Mouse (Mus musculus): ENCODE results near the gene Ide. TPM values are rescaled to one million over a fixed set of nuclear protein-coding genes. Genes with fewer than 3 reads are reported as not detected.

Gene Ide
- polyA plus RNA-seq, 1 experiment from 2014 or later = 30.5 TPM

GRCm38 (mm10) chr19:37307826-37308545 is 29.7 kb downstream of the Ide start:
- no peaks in the 10 kb centered on the region for H3K4me1 ChIP-seq (replicated peaks; ENCODE audit: control insufficient read depth, insufficient read depth, low read length)
- H3K36me3 ChIP-seq (ENCODE audit: control insufficient read depth, insufficient read depth) = peaks cover 34% of the 10 kb centered on the region; the same call in 1 of the 2 replicates
- TF ChIP-seq CTCF (IDR thresholded peaks at IDR 0.05; ENCODE audit: low read depth) = no peak
- no peak overlapping the region for H3K27ac ChIP-seq (ENCODE audit: low read depth, low read length)
- no peaks in the 10 kb centered on the region for H3K9me3 ChIP-seq (ENCODE audit: control insufficient read depth)
- 78% methylated on average over 6 of the region's 6 CpGs for WGBS
- no peak overlapping the region for H3K9ac ChIP-seq (ENCODE audit: low read depth, low read length)
- H3K27me3 ChIP-seq (replicated peaks; ENCODE audit: control insufficient read depth, insufficient read depth, low read length) = no peaks in the 10 kb centered on the region
- H3K4me2 ChIP-seq (replicated peaks; ENCODE audit: low read depth) = no peak overlapping the region
- no peak for ATAC-seq
- no peak overlapping the region for H3K4me3 ChIP-seq (ENCODE audit: low read depth, low read length)

- no peak for TF ChIP-seq CTCF (IDR thresholded peaks at IDR 0.05; ENCODE audit: low read depth)
- peaks cover 29% of the 10 kb centered on the region; the same call in 1 of the 2 replicates for H3K36me3 ChIP-seq (ENCODE audit: control insufficient read depth, insufficient read depth)
- no peaks in the 10 kb centered on the region for H3K9me3 ChIP-seq (ENCODE audit: control insufficient read depth)
- ATAC-seq = no peak
- H3K9ac ChIP-seq (ENCODE audit: low read depth, low read length) = no peak overlapping the region
- no peaks in the 10 kb centered on the region for H3K4me1 ChIP-seq (replicated peaks; ENCODE audit: control insufficient read depth, insufficient read depth, low read length)
- no peak overlapping the region for H3K4me2 ChIP-seq (replicated peaks; ENCODE audit: low read depth)
- H3K4me3 ChIP-seq (ENCODE audit: low read depth, low read length) = no peak overlapping the region
- no peaks in the 10 kb centered on the region for H3K27me3 ChIP-seq (replicated peaks; ENCODE audit: control insufficient read depth, insufficient read depth, low read length)
- H3K27ac ChIP-seq (ENCODE audit: low read depth, low read length) = no peak overlapping the region
- 97% methylated on average over 3 of the region's 3 CpGs for WGBS
Observed at GRCm38 (mm10) chr19:37306176-37306575, 31.5 kb downstream of the Ide start.

- Histone ChIP-seq H3K4me3 (ENCODE audit: low read depth, low read length) (no peak overlapping the region), H3K27me3 (replicated peaks; ENCODE audit: control insufficient read depth, insufficient read depth, low read length) (no peaks in the 10 kb centered on the region), H3K36me3 (ENCODE audit: control insufficient read depth, insufficient read depth) (peaks cover 21% of the 10 kb centered on the region; the same call in 1 of the 2 replicates), H3K9ac (ENCODE audit: low read depth, low read length) (no peak overlapping the region), H3K27ac (ENCODE audit: low read depth, low read length) (no peak overlapping the region), H3K4me2 (replicated peaks; ENCODE audit: low read depth) (no peak overlapping the region), H3K9me3 (ENCODE audit: control insufficient read depth) (no peaks in the 10 kb centered on the region), H3K4me1 (replicated peaks; ENCODE audit: control insufficient read depth, insufficient read depth, low read length) (no peaks in the 10 kb centered on the region)
- WGBS = 95% methylated on average over 5 of the region's 5 CpGs
- no peak for TF ChIP-seq CTCF (IDR thresholded peaks at IDR 0.05; ENCODE audit: low read depth)
- no peak for ATAC-seq
Observed at GRCm38 (mm10) chr19:37304866-37305265, 32.8 kb downstream of the Ide start.

- Histone ChIP-seq H3K9me3 (ENCODE audit: control insufficient read depth) (no peaks in the 10 kb centered on the region), H3K4me3 (ENCODE audit: low read depth, low read length) (no peak overlapping the region), H3K4me2 (replicated peaks; ENCODE audit: low read depth) (no peak overlapping the region), H3K9ac (ENCODE audit: low read depth, low read length) (no peak overlapping the region), H3K27me3 (replicated peaks; ENCODE audit: control insufficient read depth, insufficient read depth, low read length) (no peaks in the 10 kb centered on the region), H3K36me3 (ENCODE audit: control insufficient read depth, insufficient read depth) (peaks cover 16% of the 10 kb centered on the region; the same call in 1 of the 2 replicates), H3K4me1 (replicated peaks; ENCODE audit: control insufficient read depth, insufficient read depth, low read length) (no peaks in the 10 kb centered on the region), H3K27ac (ENCODE audit: low read depth, low read length) (no peak overlapping the region)
- TF ChIP-seq CTCF (IDR thresholded peaks at IDR 0.05; ENCODE audit: low read depth) = no peak
- no peak for ATAC-seq
- WGBS = 42% methylated on average over 4 of the region's 4 CpGs
Observed at GRCm38 (mm10) chr19:37304006-37304405, 33.6 kb downstream of the Ide start.

- no peak for ATAC-seq
- 81% methylated on average over 3 of the region's 3 CpGs for WGBS
- TF ChIP-seq CTCF (IDR thresholded peaks at IDR 0.05; ENCODE audit: low read depth) = no peak
Observed at GRCm38 (mm10) chr19:37301733-37302132, 35.9 kb downstream of the Ide start.

GRCm38 (mm10) chr19:37291676-37292075 is 46.0 kb downstream of the Ide start:
- no peak overlapping the region for H3K27ac ChIP-seq (ENCODE audit: low read depth, low read length)
- ATAC-seq = no peak
- no peak overlapping the region for H3K4me3 ChIP-seq (ENCODE audit: low read depth, low read length)
- no peaks in the 10 kb centered on the region for H3K9me3 ChIP-seq (ENCODE audit: control insufficient read depth)
- 41% methylated on average over 4 of the region's 4 CpGs for WGBS
- H3K9ac ChIP-seq (ENCODE audit: low read depth, low read length) = no peak overlapping the region
- TF ChIP-seq CTCF (IDR thresholded peaks at IDR 0.05; ENCODE audit: low read depth) = no peak
- no peaks in the 10 kb centered on the region; the same call in 1 of the 2 replicates for H3K36me3 ChIP-seq (ENCODE audit: control insufficient read depth, insufficient read depth)
- no peaks in the 10 kb centered on the region for H3K27me3 ChIP-seq (replicated peaks; ENCODE audit: control insufficient read depth, insufficient read depth, low read length)
- no peak overlapping the region for H3K4me2 ChIP-seq (replicated peaks; ENCODE audit: low read depth)
- H3K4me1 ChIP-seq (replicated peaks; ENCODE audit: control insufficient read depth, insufficient read depth, low read length) = no peaks in the 10 kb centered on the region

More at GRCm38 (mm10) chr19:37301733-37302132, 35.9 kb downstream of the Ide start:
- no peaks in the 10 kb centered on the region for H3K9me3 ChIP-seq (ENCODE audit: control insufficient read depth)
- H3K27ac ChIP-seq (ENCODE audit: low read depth, low read length) = no peak overlapping the region
- H3K36me3 ChIP-seq (ENCODE audit: control insufficient read depth, insufficient read depth) = peaks cover 11% of the 10 kb centered on the region; the same call in 1 of the 2 replicates
- H3K4me2 ChIP-seq (replicated peaks; ENCODE audit: low read depth) = no peak overlapping the region
- H3K27me3 ChIP-seq (replicated peaks; ENCODE audit: control insufficient read depth, insufficient read depth, low read length) = no peaks in the 10 kb centered on the region
- no peaks in the 10 kb centered on the region for H3K4me1 ChIP-seq (replicated peaks; ENCODE audit: control insufficient read depth, insufficient read depth, low read length)
- H3K9ac ChIP-seq (ENCODE audit: low read depth, low read length) = no peak overlapping the region
- H3K4me3 ChIP-seq (ENCODE audit: low read depth, low read length) = no peak overlapping the region

Measured in intestine, postnatal 0 days (tissue).